Mouse (Mus musculus) cortical plate, adult 2 months (tissue): ENCODE measurements around the gene Scgb2b3. TPM values are rescaled to one million over a fixed set of nuclear protein-coding genes. Genes with fewer than 3 reads are reported as not detected.

Experiments
- H3K27ac ChIP-seq: fragments of 200-500 bp; 2 replicates; pipeline ENCODE4 v1.5.1; 2012; ENCODE audit warnings: low read length, control low read depth, inconsistent platforms; ENCODE audit not compliant: insufficient read depth
- H3K4me1 ChIP-seq: fragments of 200-500 bp; 2 replicates; pipeline ENCODE4 v1.6.1; 2011; ENCODE audit warnings: low read length; ENCODE audit not compliant: control insufficient read depth, insufficient read depth
- H3K4me3 ChIP-seq: fragments of 200-500 bp; 2 replicates; pipeline ENCODE4 v1.5.1; 2011; ENCODE audit warnings: mild to moderate bottlenecking, low read length, control low read depth; ENCODE audit not compliant: insufficient read depth
- CTCF ChIP-seq: fragments of 200-500 bp; IDR thresholded peaks from 2 replicates; pipeline ENCODE4 v1.5.1; 2011; ENCODE audit warnings: mild to moderate bottlenecking, control low read depth, low read length; ENCODE audit not compliant: insufficient read depth; ENCODE audit errors: extremely low read depth
- POLR2A ChIP-seq: fragments of 200-500 bp; IDR thresholded peaks from 2 replicates; pipeline ENCODE4 v1.6.1; 2011; ENCODE audit warnings: mild to moderate bottlenecking, low read length, control low read depth; ENCODE audit not compliant: insufficient read depth; ENCODE audit errors: extremely low read depth
- polyA plus RNA-seq: library from polyadenylated mRNA; depleted of rRNA; stranded (reverse); fragments of >200 nt; gene quantifications from 2 replicates; pipeline ENCODE4 v1.2.3, GENCODE M21; 2012; rRNA removed

Gene Scgb2b3
- not detected in 2 replicates for polyA plus RNA-seq

DNA sequence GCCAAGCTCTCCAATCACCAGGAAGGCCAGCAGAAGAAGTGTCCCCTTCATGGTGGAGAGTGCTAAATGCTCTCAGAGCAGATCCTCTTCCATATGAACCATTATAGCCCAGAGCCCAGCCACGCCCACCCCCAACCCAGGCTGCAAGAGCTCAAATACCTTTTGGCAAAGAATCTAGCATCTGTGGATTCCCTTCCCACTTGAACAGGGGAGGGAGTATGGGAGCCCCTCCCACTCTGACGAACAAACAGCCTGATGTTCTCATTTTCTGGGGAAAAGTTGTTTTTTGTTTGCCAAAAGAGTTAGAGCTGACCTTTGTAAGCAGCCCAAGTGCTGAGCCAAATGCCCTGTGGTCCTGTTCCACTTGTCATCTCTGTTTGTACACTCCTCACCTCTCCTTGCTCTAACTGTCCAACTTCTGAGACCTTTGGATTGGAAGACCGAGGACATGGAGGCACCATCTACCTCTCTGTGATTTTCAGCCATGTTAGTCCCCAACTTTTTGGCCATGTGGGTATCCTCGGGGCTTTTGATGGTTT, at the start of gene Scgb2b3:
TSS of gene Scgb2b3 (minus strand) at position 51 of the 539 bp plus-strand sequence.
- Histone ChIP-seq H3K4me1 (no peaks in the 10 kb centered on the region), H3K27ac (no peak within 1 kb of the TSS), H3K4me3 (no peak within 1 kb of the TSS)
- TF ChIP-seq POLR2A = no peak
- no peak for TF ChIP-seq CTCF

DNA sequence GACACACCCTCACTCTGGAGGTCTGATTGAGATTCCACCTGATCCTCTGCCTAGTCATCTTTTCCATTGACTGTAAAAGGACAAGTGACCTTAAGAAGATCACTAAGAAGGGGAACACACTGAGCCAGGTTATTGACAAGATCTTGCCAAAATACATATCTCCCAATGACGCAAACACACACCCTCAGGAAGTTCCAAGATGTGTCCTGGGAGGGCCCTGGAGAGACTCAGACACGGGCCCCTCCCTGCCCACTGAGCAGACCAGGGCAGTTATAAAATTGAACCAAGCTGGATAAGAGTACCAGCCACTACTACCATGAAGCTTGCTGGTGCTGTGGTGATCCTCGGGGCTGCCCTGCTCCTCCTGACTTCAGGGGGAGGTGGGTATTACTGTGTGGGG, 13.4 kb upstream of the Scgb2b3 start, which contains the start of gene Scgb1b3:
TSS of gene Scgb1b3 (plus strand) at position 301 of the 400 bp plus-strand sequence.
- Histone ChIP-seq H3K4me1 (no peaks in the 10 kb centered on the region), H3K4me3 (no peak within 1 kb of the TSS)

More for the DNA sequence above, 13.4 kb upstream of the Scgb2b3 start, which contains the start of gene Scgb1b3:
- H3K27ac ChIP-seq = no peak within 1 kb of the TSS
- TF ChIP-seq POLR2A (no peak), CTCF (no peak)

Other genes starting within 250 kb of the Scgb2b3 start
- gene Hpn, start 246.8 kb downstream of the Scgb2b3 start, polyA plus RNA-seq = 4.2 and 4.9 TPM in 2 replicates
- 1,195 and 1,252 TPM in 2 replicates for gene Scn1b, start 235.1 kb downstream of the Scgb2b3 start, polyA plus RNA-seq
- gene Gramd1a, start 206.2 kb downstream of the Scgb2b3 start, polyA plus RNA-seq = 183 and 188 TPM in 2 replicates
- gene Scgb2b2, start 71.6 kb downstream of the Scgb2b3 start, polyA plus RNA-seq = not detected in 2 replicates
- not detected in 2 replicates for gene Scgb1b2, start 70.3 kb downstream of the Scgb2b3 start, polyA plus RNA-seq
- not detected in 2 replicates for gene Scgb1b3, start 13.5 kb upstream of the Scgb2b3 start, polyA plus RNA-seq